ENCODE assay signal across 1 mouse cellular context in the genomic region with DNA sequence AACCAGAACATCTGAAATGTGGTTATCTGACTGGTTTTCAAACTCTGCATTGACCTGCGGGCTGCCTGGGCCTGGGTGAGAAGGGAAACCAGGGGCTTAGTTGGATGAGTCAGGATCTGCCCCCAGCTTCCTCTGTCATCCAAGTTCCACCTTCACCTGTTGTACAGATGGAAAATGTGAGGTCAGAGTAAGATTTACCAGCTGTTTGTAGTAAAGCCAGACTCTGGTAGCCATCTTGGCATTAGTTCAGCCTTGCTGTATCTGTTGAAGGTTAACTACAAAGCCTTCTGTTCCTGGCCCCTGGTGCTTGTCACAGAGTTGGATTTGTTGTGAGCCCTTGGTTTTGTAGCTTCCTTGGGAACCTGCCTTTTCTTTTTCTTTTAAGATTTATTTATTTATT.
TF ChIP-seq lines count a peak whose summit lies in the region.

No protein-coding gene starts in this region.

TF ChIP-seq in CH12.LX, 34 proteins besides CTCF, POLR2A, EP300 and RAD21 (continued from another document):
- TF ChIP-seq NELFE (IDR thresholded peaks at IDR 0.05; ENCODE audit: low read depth, low read length) (no peak), CHD1 (IDR thresholded peaks at IDR 0.05; ENCODE audit: low read depth, low read length) (no peak), MAX (IDR thresholded peaks at IDR 0.05; ENCODE audit: low read length) (no peak), IRF4 (IDR thresholded peaks at IDR 0.05; ENCODE audit: low read depth, low read length) (no peak), ETS1 (conservative IDR thresholded peaks at IDR 0.05; ENCODE audit: low read depth, low read length) (peak; percentile 72), ZNF384 (IDR thresholded peaks at IDR 0.05; ENCODE audit: low read depth, low read length) (no peak), TCF12 (IDR thresholded peaks at IDR 0.05; ENCODE audit: low read depth, low read length) (no peak), TBP (conservative IDR thresholded peaks at IDR 0.05; ENCODE audit: low read depth, low read length) (no peak), RCOR1 (conservative IDR thresholded peaks at IDR 0.05; ENCODE audit: low read depth, low read length) (no peak), HCFC1 (IDR thresholded peaks at IDR 0.05; ENCODE audit: low read depth, low read length) (no peak), JUN (IDR thresholded peaks at IDR 0.05; ENCODE audit: insufficient read depth, low read depth, low read length) (peak; percentile 67), ZMIZ1 (IDR thresholded peaks at IDR 0.05; ENCODE audit: low read depth, low read length) (no peak)
